Mouse (Mus musculus): Measurements from ENCODE around the gene Chaf1b. TPM values are rescaled to one million over a fixed set of nuclear protein-coding genes. Genes with fewer than 3 reads are reported as not detected.

Gene Chaf1b
- polyA plus RNA-seq, 1 experiment: not detected

GRCm38 (mm10) chr16:93938400-93938846, 54.7 kb downstream of the Chaf1b start:
- 8% methylated on average over 16 of the region's 16 CpGs for WGBS

GRCm38 (mm10) chr16:93939961-93940360, 56.3 kb downstream of the Chaf1b start:
- 88% methylated on average over 4 of the region's 4 CpGs for WGBS
- Histone ChIP-seq H3K4me3 (ENCODE audit: insufficient read depth, low read depth, low read length) (no peak overlapping the region), H3K4me1 (ENCODE audit: control insufficient read depth, insufficient read depth, low read length) (no peaks in the 10 kb centered on the region), H3K27ac (ENCODE audit: insufficient read depth, low read depth, low read length) (no peak overlapping the region)
- no peak for TF ChIP-seq CTCF (IDR thresholded peaks at IDR 0.05; ENCODE audit: insufficient read depth, low read depth, low read length)
- TF ChIP-seq POLR2A (IDR thresholded peaks at IDR 0.05; ENCODE audit: insufficient read depth, low read depth, low read length): no peak

More at GRCm38 (mm10) chr16:93938400-93938846, 54.7 kb downstream of the Chaf1b start:
- Histone ChIP-seq H3K27ac (ENCODE audit: insufficient read depth, low read depth, low read length) (no peak overlapping the region), H3K4me3 (ENCODE audit: insufficient read depth, low read depth, low read length) (no peak overlapping the region), H3K4me1 (ENCODE audit: control insufficient read depth, insufficient read depth, low read length) (no peaks in the 10 kb centered on the region)
- no peak for TF ChIP-seq CTCF (IDR thresholded peaks at IDR 0.05; ENCODE audit: insufficient read depth, low read depth, low read length)
- TF ChIP-seq POLR2A (IDR thresholded peaks at IDR 0.05; ENCODE audit: insufficient read depth, low read depth, low read length): no peak

GRCm38 (mm10) chr16:93941781-93942567, 58.3 kb downstream of the Chaf1b start:
- Histone ChIP-seq H3K4me3 (ENCODE audit: insufficient read depth, low read depth, low read length) (no peak overlapping the region), H3K27ac (ENCODE audit: insufficient read depth, low read depth, low read length) (no peak overlapping the region), H3K4me1 (ENCODE audit: control insufficient read depth, insufficient read depth, low read length) (no peaks in the 10 kb centered on the region)
- TF ChIP-seq CTCF (IDR thresholded peaks at IDR 0.05; ENCODE audit: insufficient read depth, low read depth, low read length): no peak
- TF ChIP-seq POLR2A (IDR thresholded peaks at IDR 0.05; ENCODE audit: insufficient read depth, low read depth, low read length): no peak
- 90% methylated on average over 10 of the region's 10 CpGs for WGBS

DNA sequence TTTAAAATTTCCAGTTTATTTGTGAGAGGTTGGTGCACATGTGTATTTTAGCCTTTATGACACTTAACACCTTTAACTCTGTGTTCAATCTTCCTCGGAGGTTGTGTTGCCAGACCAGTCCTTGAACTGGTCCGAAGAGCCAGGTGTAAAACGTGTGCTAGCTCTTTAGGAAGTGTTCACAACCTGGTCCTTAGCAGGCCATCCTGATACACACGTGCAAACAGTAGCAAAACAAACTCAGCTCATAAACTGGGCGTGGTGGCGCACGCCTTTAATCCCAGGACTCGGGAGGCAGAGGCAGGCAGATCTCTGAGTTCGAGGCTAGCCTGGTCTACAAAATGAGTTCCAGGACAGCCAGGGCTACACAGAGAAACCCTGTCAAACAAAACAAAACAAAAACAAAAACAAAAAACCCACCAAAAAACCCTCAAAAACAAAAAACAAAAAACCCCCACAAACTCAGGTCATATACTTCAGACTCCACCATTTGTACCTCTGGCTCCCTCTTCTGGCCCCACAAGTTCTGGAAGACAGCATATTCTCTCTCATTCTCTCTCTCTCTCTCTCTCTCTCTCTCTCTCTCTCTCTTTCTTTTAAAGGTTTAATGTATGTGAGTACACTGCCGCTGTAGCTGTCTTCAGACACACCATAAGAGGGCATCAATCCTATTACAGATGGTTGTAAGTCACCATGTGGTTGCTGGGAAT, 59.2 kb downstream of the Chaf1b start:
- no peak overlapping the region for H3K27ac ChIP-seq (ENCODE audit: insufficient read depth, low read depth, low read length)
- no peak for TF ChIP-seq CTCF (IDR thresholded peaks at IDR 0.05; ENCODE audit: insufficient read depth, low read depth, low read length)
- no peaks in the 10 kb centered on the region for H3K4me1 ChIP-seq (ENCODE audit: control insufficient read depth, insufficient read depth, low read length)
- 95% methylated on average over 10 of the region's 10 CpGs for WGBS
- no peak overlapping the region for H3K4me3 ChIP-seq (ENCODE audit: insufficient read depth, low read depth, low read length)

GRCm38 (mm10) chr16:93944301-93944700, 60.6 kb downstream of the Chaf1b start:
- no peak overlapping the region for H3K4me3 ChIP-seq (ENCODE audit: insufficient read depth, low read depth, low read length)
- no peaks in the 10 kb centered on the region for H3K4me1 ChIP-seq (ENCODE audit: control insufficient read depth, insufficient read depth, low read length)
- WGBS: 92% methylated on average over 6 of the region's 6 CpGs
- no peak for TF ChIP-seq POLR2A (IDR thresholded peaks at IDR 0.05; ENCODE audit: insufficient read depth, low read depth, low read length)
- no peak for TF ChIP-seq CTCF (IDR thresholded peaks at IDR 0.05; ENCODE audit: insufficient read depth, low read depth, low read length)
- no peak overlapping the region for H3K27ac ChIP-seq (ENCODE audit: insufficient read depth, low read depth, low read length)

DNA sequence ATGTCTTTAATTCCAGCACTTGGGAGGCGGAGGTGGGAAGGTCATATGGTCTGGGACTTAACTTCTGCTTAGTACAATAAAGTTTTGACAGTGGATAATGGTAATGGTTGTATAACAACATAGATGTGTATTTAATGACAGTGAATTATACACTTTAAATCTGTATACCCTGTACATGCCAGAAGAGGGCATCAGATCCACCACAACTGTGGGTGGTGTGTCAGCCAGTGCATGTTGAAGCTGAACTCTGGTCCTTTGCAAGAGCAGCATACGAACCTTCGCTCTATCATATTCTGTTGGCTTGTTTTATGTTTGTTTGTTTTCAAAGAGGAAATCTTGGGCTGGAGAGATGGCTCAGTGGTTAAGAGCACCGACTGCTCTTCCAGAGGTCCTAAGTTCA, 63.7 kb downstream of the Chaf1b start:
- Histone ChIP-seq H3K4me1 (ENCODE audit: control insufficient read depth, insufficient read depth, low read length) (no peaks in the 10 kb centered on the region), H3K4me3 (ENCODE audit: insufficient read depth, low read depth, low read length) (no peak overlapping the region), H3K27ac (ENCODE audit: insufficient read depth, low read depth, low read length) (no peak overlapping the region)
- TF ChIP-seq POLR2A (IDR thresholded peaks at IDR 0.05; ENCODE audit: insufficient read depth, low read depth, low read length): no peak
- TF ChIP-seq CTCF (IDR thresholded peaks at IDR 0.05; ENCODE audit: insufficient read depth, low read depth, low read length): no peak
- WGBS: 90% methylated on average over 4 of the region's 4 CpGs

Other genes with a start within 250 kb of the Chaf1b start
- not detected in 2 replicates for gene Cbr3, start 200.7 kb upstream of the Chaf1b start, polyA plus RNA-seq (2012; ENCODE audit: insufficient read depth, insufficient read length, low replicate concordance, missing spikeins)
- not detected in 2 replicates for gene Dop1b, start 172.0 kb upstream of the Chaf1b start, polyA plus RNA-seq (2012; ENCODE audit: insufficient read depth, insufficient read length, low replicate concordance, missing spikeins)
- not detected in 2 replicates for gene Morc3, start 51.8 kb upstream of the Chaf1b start, polyA plus RNA-seq (2012; ENCODE audit: insufficient read depth, insufficient read length, low replicate concordance, missing spikeins)
- not detected in 2 replicates for gene Cldn14, start 124.9 kb downstream of the Chaf1b start, polyA plus RNA-seq (2012; ENCODE audit: insufficient read depth, insufficient read length, low replicate concordance, missing spikeins)
- gene Sim2, start 201.0 kb downstream of the Chaf1b start, polyA plus RNA-seq (2012; ENCODE audit: insufficient read depth, insufficient read length, low replicate concordance, missing spikeins): not detected in 2 replicates